Mouse (Mus musculus) leukemia stem cell, adult 10-12 weeks (primary cell): ENCODE measurements around the gene Tirap. TPM values are rescaled to one million over a fixed set of nuclear protein-coding genes. Genes with fewer than 3 reads are reported as not detected.

Experiments
- polyA plus RNA-seq: library from polyadenylated mRNA; stranded (reverse); fragments of >175 nt; gene quantifications from 2 replicates; pipeline ENCODE4 v1.2.3, GENCODE M21; 2012; ENCODE audit warnings: low replicate concordance

The Tirap gene
- 4.6 and 5.0 TPM in 2 replicates for polyA plus RNA-seq

GRCm38 (mm10) chr9:35199772-35200471 lies at the start of gene Tirap, which contains the start of gene Srpr:
Gene Tirap (minus strand): TSS chr9:35200291.
Gene Srpr (plus strand): TSS chr9:35200175.

GRCm38 (mm10) chr9:35210542-35211474 lies 10.7 kb upstream of the Tirap start, which contains the start of gene Foxred1:
Gene Foxred1 (minus strand): TSS chr9:35211055.

GRCm38 (mm10) chr9:35175251-35176123 lies 24.6 kb downstream of the Tirap start, which contains the start of gene Dcps:
Gene Dcps (minus strand): TSS chr9:35176061.

Other genes starting within 250 kb of the Tirap start
- gene St3gal4, start 81.0 kb downstream of the Tirap start, polyA plus RNA-seq = 71.2 and 94.8 TPM in 2 replicates
- gene Dcps, start 24.2 kb downstream of the Tirap start, polyA plus RNA-seq = 25.7 and 118 TPM in 2 replicates
- 7.4 and 20.4 TPM in 2 replicates for gene Srpr, start 116 bp downstream of the Tirap start, polyA plus RNA-seq
- gene Foxred1, start 10.8 kb upstream of the Tirap start, polyA plus RNA-seq = 2.2 and 12.2 TPM in 2 replicates
- gene Fam118b, start 67.5 kb upstream of the Tirap start, polyA plus RNA-seq = 0.70 and 1.9 TPM in 2 replicates
- gene Rpusd4, start 67.6 kb upstream of the Tirap start, polyA plus RNA-seq = 0.86 and 4.2 TPM in 2 replicates
- 0.07 and 0.17 TPM in 2 replicates for gene Cdon, start 220.8 kb upstream of the Tirap start, polyA plus RNA-seq